Comparison of ENCODE assay signal across 10 mouse cellular contexts in genomic region chr1:68105834-68106542, GRCm38 (mm10).
DNase-seq lines count a peak whose midpoint lies in the region; ATAC-seq lines count a peak whose summit lies in the region.
"Had no signal": no experiment of that assay in that cellular context is flagged by ENCODE, and none has a peak within 500 bp of the region (broad histone marks: within the 10 kb centered on the region; RNA-seq: fewer than 3 reads in every experiment).

No protein-coding gene starts in this region.

- ATAC-seq in limb, embryonic 11.5 days (ENCODE audit: insufficient number of reproducible peaks, low FRiP score, low TSS enrichment, low read depth): 0 out of 2 replicates have a peak, but pooled peaks have one; percentile 26
- no peak for ATAC-seq in embryonic facial prominence, embryonic 14.5 days (ENCODE audit: low read depth)
- peak; percentile 68; the same call in 1 of the 2 replicates for ATAC-seq in forebrain, embryonic 14.5 days
- ATAC-seq in hindbrain, embryonic 16.5 days: peak; percentile 65
- ATAC-seq: inflammation-experienced regulatory T-cells, adult 6 months had no signal

- H3K9me3 ChIP-seq in limb, embryonic 11.5 days (ENCODE audit: control insufficient read depth, low read length): no peaks in the 10 kb centered on the region
- H3K9me3 ChIP-seq in limb, embryonic 10.5 days (replicated peaks): no peaks in the 10 kb centered on the region
- no peaks in the 10 kb centered on the region for H3K9me3 ChIP-seq in embryonic facial prominence, embryonic 14.5 days (ENCODE audit: control insufficient read depth, low read length)
- no peaks in the 10 kb centered on the region for H3K9me3 ChIP-seq in forebrain, embryonic 14.5 days (replicated peaks; ENCODE audit: control insufficient read depth, low read length)
- no peaks in the 10 kb centered on the region for H3K9me3 ChIP-seq in hindbrain, embryonic 16.5 days (ENCODE audit: control insufficient read depth, low read length)

- H3K9ac ChIP-seq in limb, embryonic 11.5 days (ENCODE audit: low read length): no peak overlapping the region
- no peak overlapping the region for H3K9ac ChIP-seq in embryonic facial prominence, embryonic 14.5 days (ENCODE audit: low read depth, low read length)
- H3K9ac ChIP-seq in forebrain, embryonic 14.5 days (ENCODE audit: low read length): no peak overlapping the region
- H3K9ac ChIP-seq in hindbrain, embryonic 16.5 days (ENCODE audit: low read depth, low read length): no peak overlapping the region

- H3K4me2 ChIP-seq in limb, embryonic 11.5 days (ENCODE audit: low read depth, severe bottlenecking): no peak overlapping the region
- H3K4me2 ChIP-seq in embryonic facial prominence, embryonic 14.5 days (ENCODE audit: low read depth, low read length): no peak overlapping the region
- H3K4me2 ChIP-seq in forebrain, embryonic 14.5 days (ENCODE audit: low read length): no peak overlapping the region
- no peak overlapping the region for H3K4me2 ChIP-seq in hindbrain, embryonic 16.5 days (ENCODE audit: low read length)

- no peak overlapping the region for H3K27ac ChIP-seq in limb, embryonic 11.5 days (replicated peaks; ENCODE audit: low read depth, low read length)
- H3K27ac ChIP-seq in limb, embryonic 10.5 days: no peak overlapping the region
- H3K27ac ChIP-seq in embryonic facial prominence, embryonic 14.5 days (replicated peaks; ENCODE audit: low read depth, low read length): no peak overlapping the region
- no peak overlapping the region for H3K27ac ChIP-seq in forebrain, embryonic 14.5 days (ENCODE audit: low read depth, low read length)
- H3K27ac ChIP-seq in hindbrain, embryonic 16.5 days (ENCODE audit: low read depth, low read length): no peak overlapping the region

- no peaks in the 10 kb centered on the region for H3K4me1 ChIP-seq in limb, embryonic 11.5 days (ENCODE audit: control insufficient read depth, insufficient read depth, low read length)
- 0 out of 2 replicates have a peak, but pooled peaks cover 4% of the 10 kb centered on the region for H3K4me1 ChIP-seq in limb, embryonic 10.5 days
- no peaks in the 10 kb centered on the region for H3K4me1 ChIP-seq in embryonic facial prominence, embryonic 14.5 days (ENCODE audit: control insufficient read depth, insufficient read depth, low read length)
- no peaks in the 10 kb centered on the region for H3K4me1 ChIP-seq in forebrain, embryonic 14.5 days (ENCODE audit: control insufficient read depth, insufficient read depth, low read length)
- H3K4me1 ChIP-seq in hindbrain, embryonic 16.5 days (ENCODE audit: control insufficient read depth, insufficient read depth, low read depth, low read length): no peaks in the 10 kb centered on the region

- 49% methylated on average over 7 of the region's 7 CpGs for WGBS in limb, embryonic 11.5 days
- WGBS in limb, embryonic 10.5 days: 64% methylated on average over 7 of the region's 7 CpGs
- WGBS in embryonic facial prominence, embryonic 14.5 days: 57% methylated on average over 7 of the region's 7 CpGs
- WGBS in forebrain, embryonic 14.5 days: 45% methylated on average over 7 of the region's 7 CpGs
- 54% methylated on average over 7 of the region's 7 CpGs for WGBS in hindbrain, embryonic 16.5 days

- H3K27me3 ChIP-seq in limb, embryonic 11.5 days (ENCODE audit: control insufficient read depth, insufficient read depth, low read length): no peaks in the 10 kb centered on the region
- H3K27me3 ChIP-seq in limb, embryonic 10.5 days (ENCODE audit: low read depth, poor library complexity, severe bottlenecking): no peaks in the 10 kb centered on the region
- H3K27me3 ChIP-seq in embryonic facial prominence, embryonic 14.5 days (replicated peaks; ENCODE audit: control insufficient read depth, insufficient read depth, low read length): no peaks in the 10 kb centered on the region
- H3K27me3 ChIP-seq in forebrain, embryonic 14.5 days (replicated peaks; ENCODE audit: control insufficient read depth, insufficient read depth, low read length): no peaks in the 10 kb centered on the region
- H3K27me3 ChIP-seq in hindbrain, embryonic 16.5 days (replicated peaks; ENCODE audit: control insufficient read depth, insufficient read depth, low read length): no peaks in the 10 kb centered on the region

- no peaks in the 10 kb centered on the region for H3K36me3 ChIP-seq in limb, embryonic 11.5 days (ENCODE audit: control insufficient read depth, insufficient read depth, low read length)
- H3K36me3 ChIP-seq in limb, embryonic 10.5 days: no peaks in the 10 kb centered on the region
- H3K36me3 ChIP-seq in embryonic facial prominence, embryonic 14.5 days (ENCODE audit: control insufficient read depth, insufficient read depth, low read length): no peaks in the 10 kb centered on the region
- no peaks in the 10 kb centered on the region for H3K36me3 ChIP-seq in forebrain, embryonic 14.5 days (ENCODE audit: control insufficient read depth, insufficient read depth, low read length)
- H3K36me3 ChIP-seq in hindbrain, embryonic 16.5 days (ENCODE audit: control insufficient read depth, insufficient read depth, low read length): no peaks in the 10 kb centered on the region

- intact Hi-C loops in heart, postnatal 25 days (cut with DNase I): loop anchor here (5.0 kb wide), 2 partner anchors 1011 to 1031 kb away; no protein-coding TSS in a partner anchor

- DNase-seq in limb, embryonic 11.5 days (ENCODE audit: low spot score): no peak
- DNase-seq in limb, embryonic 10.5 days (ENCODE audit: low spot score): no peak
- peak; percentile 5 for DNase-seq in embryonic facial prominence, embryonic 14.5 days (ENCODE audit: low spot score)
- DNase-seq in forebrain, embryonic 14.5 days (ENCODE audit: low spot score): peak; percentile 60
- DNase-seq in heart, postnatal 25 days (ENCODE audit: low spot score): no peak
- DNase-seq in gastrocnemius, postnatal 25 days: no peak
- DNase-seq: gastrocnemius, postnatal 36 days; thymus, postnatal 25 days had no signal

- H3K4me3 ChIP-seq in limb, embryonic 11.5 days (ENCODE audit: low read depth, low read length): no peak overlapping the region
- no peak overlapping the region for H3K4me3 ChIP-seq in limb, embryonic 10.5 days
- no peak overlapping the region for H3K4me3 ChIP-seq in embryonic facial prominence, embryonic 14.5 days (ENCODE audit: low read depth, low read length)
- no peak overlapping the region for H3K4me3 ChIP-seq in forebrain, embryonic 14.5 days (ENCODE audit: low read depth, low read length)
- no peak overlapping the region for H3K4me3 ChIP-seq in hindbrain, embryonic 16.5 days (ENCODE audit: low read length)

Comparison
In these comparisons a context has a peak if more than half of its experiments do, and no peak if none do; other contexts are left out.
1. DNase-seq: peak in embryonic facial prominence, embryonic 14.5 days (single experiment) and forebrain, embryonic 14.5 days (single experiment); none in limb, embryonic 11.5 days (single experiment), limb, embryonic 10.5 days (single experiment), heart, postnatal 25 days (single experiment) and gastrocnemius, postnatal 25 days (single experiment).